Mouse (Mus musculus) neural tube, embryonic 11.5 days (tissue): ENCODE results near the gene Clstn2. TPM values are rescaled to one million over a fixed set of nuclear protein-coding genes. Genes with fewer than 3 reads are reported as not detected.

Experiments
- ATAC-seq: fragments of 200-750 bp; cut with Nextera tagmentation; 2 replicates; pipeline ENCODE4 v1.8.0; 2017; ENCODE audit warnings: moderate number of reproducible peaks, mild to moderate bottlenecking, moderate TSS enrichment, moderate library complexity; ENCODE audit not compliant: insufficient read depth, low FRiP score, low TSS enrichment
- DNase-seq: peaks from one replicate; pipeline ENCODE4 v3.0.0-alpha.2; 2015; ENCODE audit warnings: low spot score
- H3K27ac ChIP-seq: fragments of 300-500 bp; sonication (generic); 2 replicates; pipeline ENCODE4 v1.5.1; 2014; ENCODE audit warnings: low read depth, mild to moderate bottlenecking, low read length
- H3K27me3 ChIP-seq: fragments of 300-500 bp; sonication (generic); 2 replicates; pipeline ENCODE4 v1.6.1; 2014; ENCODE audit warnings: mild to moderate bottlenecking, low read length, mixed read lengths; ENCODE audit not compliant: control insufficient read depth, insufficient read depth
- H3K36me3 ChIP-seq: fragments of 300-500 bp; sonication (generic); 2 replicates; pipeline ENCODE4 v1.6.1; 2014; ENCODE audit warnings: mild to moderate bottlenecking, low read length, moderate library complexity, mixed read lengths; ENCODE audit not compliant: control insufficient read depth, insufficient read depth
- H3K4me1 ChIP-seq: fragments of 300-500 bp; sonication (generic); 2 replicates; pipeline ENCODE4 v1.6.1; 2014; ENCODE audit warnings: low read length, mixed read lengths; ENCODE audit not compliant: control insufficient read depth, insufficient read depth
- H3K4me2 ChIP-seq: fragments of 300-500 bp; sonication (generic); 2 replicates; pipeline ENCODE4 v1.6.1; 2014; ENCODE audit warnings: low read depth, mild to moderate bottlenecking, moderate library complexity
- H3K4me3 ChIP-seq: fragments of 300-500 bp; sonication (generic); 2 replicates; pipeline ENCODE4 v1.5.1; 2014; ENCODE audit warnings: low read depth, low read length
- H3K9ac ChIP-seq: fragments of 300-500 bp; sonication (generic); 2 replicates; pipeline ENCODE4 v1.6.1; 2014; ENCODE audit warnings: mild to moderate bottlenecking, low read length
- H3K9me3 ChIP-seq: fragments of 300-500 bp; sonication (generic); 2 replicates; pipeline ENCODE4 v1.6.1; 2016; ENCODE audit warnings: low read length; ENCODE audit not compliant: control insufficient read depth
- WGBS: fragments of 180-500 bp; shearing (Covaris S2); extraction: QIAGEN DNeasy Blood & Tissue Kit; methylation state at CpG from one replicate; pipeline ENCODE4 v1.1.7; 2014; 5-methylcytosine and 5-hydroxymethylcytosine counted together
- polyA plus RNA-seq: library from polyadenylated mRNA; unstranded; fragments of >200 nt; fragmentation: Nextera tagmentation; extraction: Ambion mirVana; gene quantifications from 2 replicates; pipeline ENCODE4 v1.2.1, GENCODE M21; 2014

Clstn2 gene
- polyA plus RNA-seq, 1 experiment from 2014 or later = 10.0 TPM

DNA sequence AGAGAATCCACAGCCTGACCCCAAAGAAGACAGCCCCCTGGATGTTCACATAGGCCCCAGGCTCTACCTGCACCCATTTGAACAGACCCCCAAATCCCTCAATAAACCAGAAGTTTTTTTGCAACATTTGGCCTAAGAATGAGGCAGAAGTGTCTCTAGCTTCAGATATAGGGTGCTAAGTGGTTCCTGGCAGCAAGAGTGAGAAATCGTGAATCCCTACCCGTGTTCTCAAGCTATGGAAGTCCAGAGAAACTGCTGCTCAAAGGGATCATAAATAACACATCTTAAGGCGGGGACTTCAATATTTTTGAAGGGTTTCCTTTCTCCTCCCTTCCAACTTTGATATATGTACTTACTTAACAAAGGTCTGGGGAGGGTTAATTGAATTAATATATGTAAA, 7.4 kb downstream of the Clstn2 start:
- DNase-seq (no peak), ATAC-seq (no peak)
- Histone ChIP-seq H3K36me3 (no peaks in the 10 kb centered on the region), H3K4me1 (no peaks in the 10 kb centered on the region), H3K9ac (no peak overlapping the region), H3K27ac (no peak overlapping the region), H3K4me3 (no peak overlapping the region), H3K9me3 (no peaks in the 10 kb centered on the region), H3K4me2 (no peak overlapping the region), H3K27me3 (no peaks in the 10 kb centered on the region)
- WGBS = 62% methylated on average over 3 of the region's 3 CpGs

DNA sequence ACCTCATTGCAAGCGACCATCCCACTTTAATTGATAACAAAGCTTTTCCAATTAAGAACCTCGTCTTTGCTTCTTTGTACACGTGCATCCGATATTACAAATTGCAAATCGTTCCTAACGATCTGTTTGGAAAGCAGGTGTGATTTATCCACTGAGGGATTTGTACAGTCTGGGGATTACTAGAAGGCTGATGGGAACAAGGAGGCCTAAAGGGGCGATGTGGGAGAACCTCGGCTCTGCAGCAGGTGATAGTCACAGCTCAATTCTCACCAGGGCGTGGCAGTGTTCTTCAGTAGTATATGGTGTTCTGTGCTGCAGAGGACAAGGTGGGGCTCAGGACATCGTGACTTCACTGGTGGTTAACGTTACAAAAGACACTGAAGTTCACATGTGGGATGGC, 9.9 kb downstream of the Clstn2 start:
- Histone ChIP-seq H3K9ac (no peak overlapping the region), H3K36me3 (no peaks in the 10 kb centered on the region), H3K4me3 (no peak overlapping the region), H3K4me1 (no peaks in the 10 kb centered on the region), H3K9me3 (no peaks in the 10 kb centered on the region), H3K27me3 (no peaks in the 10 kb centered on the region), H3K4me2 (no peak overlapping the region), H3K27ac (no peak overlapping the region)
- DNase-seq (no peak), ATAC-seq (no peak)
- WGBS = 90% methylated on average over 11 of the region's 11 CpGs

DNA sequence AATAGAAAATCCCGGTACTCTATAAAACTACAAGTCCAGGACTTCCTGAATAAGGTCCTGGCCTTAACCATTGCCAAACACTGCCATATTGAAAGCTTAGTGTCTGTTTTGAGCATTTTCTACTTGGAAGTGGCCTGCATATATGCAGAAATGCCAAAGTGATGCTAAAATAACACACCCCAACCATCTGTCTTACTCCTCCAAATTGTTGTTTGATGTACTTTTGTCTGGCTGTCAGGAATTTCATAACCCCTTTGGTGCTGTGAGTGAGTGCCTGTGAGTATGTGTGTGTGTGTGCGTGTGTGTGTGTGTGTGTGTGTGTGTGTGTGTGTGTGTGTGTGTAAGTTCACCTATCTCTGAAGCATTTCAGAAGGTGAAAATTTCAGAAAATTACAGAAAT, 13.1 kb downstream of the Clstn2 start:
- H3K4me1 ChIP-seq = no peaks in the 10 kb centered on the region
- DNase-seq (no peak), ATAC-seq (no peak)
- H3K27me3 ChIP-seq = no peaks in the 10 kb centered on the region
- 74% methylated on average over 2 of the region's 2 CpGs for WGBS
- H3K27ac ChIP-seq = no peak overlapping the region
- no peak overlapping the region for H3K4me2 ChIP-seq
- H3K9ac ChIP-seq = no peak overlapping the region
- H3K4me3 ChIP-seq = no peak overlapping the region
- no peaks in the 10 kb centered on the region for H3K36me3 ChIP-seq
- no peaks in the 10 kb centered on the region for H3K9me3 ChIP-seq

DNA sequence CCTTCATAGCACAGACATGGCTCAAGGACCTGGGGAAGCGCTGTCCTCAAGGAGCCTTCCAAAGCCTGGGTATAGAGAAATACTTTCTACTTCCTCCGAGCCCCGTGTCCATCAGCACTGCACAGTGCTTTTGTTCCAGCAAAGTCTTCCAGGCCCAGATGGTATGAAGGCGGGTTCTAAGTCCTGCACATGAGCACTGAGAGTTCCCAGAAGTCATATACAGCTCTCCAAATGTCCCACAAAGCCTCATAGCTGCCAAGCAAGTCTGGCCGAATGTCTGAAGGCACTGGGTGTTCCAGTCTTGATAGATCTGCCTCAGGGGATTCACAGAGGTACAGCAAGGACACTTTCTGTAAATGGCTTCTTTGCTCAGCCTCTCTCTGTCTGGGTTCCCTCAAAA, 14.3 kb downstream of the Clstn2 start:
- 92% methylated on average over 5 of the region's 5 CpGs for whole genome bisulfite sequencing
- Histone ChIP-seq H3K4me1 (no peaks in the 10 kb centered on the region), H3K4me3 (no peak overlapping the region), H3K9ac (no peak overlapping the region), H3K27me3 (no peaks in the 10 kb centered on the region), H3K9me3 (no peaks in the 10 kb centered on the region), H3K4me2 (no peak overlapping the region), H3K36me3 (no peaks in the 10 kb centered on the region), H3K27ac (no peak overlapping the region)
- DNase-seq (no peak), ATAC-seq (no peak)

DNA sequence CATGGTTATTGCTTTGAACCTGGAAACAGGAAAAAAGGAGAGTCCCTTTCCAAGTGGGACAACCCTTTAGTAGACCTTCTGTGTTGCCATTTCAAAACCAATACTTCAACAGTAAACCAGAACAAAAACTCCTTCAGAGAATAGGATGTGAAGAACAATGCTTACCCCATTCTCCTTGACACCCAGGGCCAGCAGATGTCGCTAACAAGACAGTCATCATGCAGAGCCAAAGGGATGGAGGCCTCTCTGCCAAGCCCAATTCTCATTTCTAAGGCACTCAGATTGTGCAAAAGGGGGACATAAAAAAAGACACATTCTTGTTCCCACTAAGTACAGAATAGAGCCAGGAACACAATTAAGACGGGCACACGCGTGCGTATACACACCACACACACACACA, 16.4 kb downstream of the Clstn2 start:
- Histone ChIP-seq H3K9me3 (no peaks in the 10 kb centered on the region), H3K9ac (no peak overlapping the region), H3K36me3 (no peaks in the 10 kb centered on the region), H3K27me3 (no peaks in the 10 kb centered on the region), H3K4me3 (no peak overlapping the region), H3K4me2 (no peak overlapping the region), H3K4me1 (no peaks in the 10 kb centered on the region), H3K27ac (no peak overlapping the region)
- ATAC-seq (no peak), DNase-seq (no peak)
- 76% methylated on average over 5 of the region's 5 CpGs for WGBS

DNA sequence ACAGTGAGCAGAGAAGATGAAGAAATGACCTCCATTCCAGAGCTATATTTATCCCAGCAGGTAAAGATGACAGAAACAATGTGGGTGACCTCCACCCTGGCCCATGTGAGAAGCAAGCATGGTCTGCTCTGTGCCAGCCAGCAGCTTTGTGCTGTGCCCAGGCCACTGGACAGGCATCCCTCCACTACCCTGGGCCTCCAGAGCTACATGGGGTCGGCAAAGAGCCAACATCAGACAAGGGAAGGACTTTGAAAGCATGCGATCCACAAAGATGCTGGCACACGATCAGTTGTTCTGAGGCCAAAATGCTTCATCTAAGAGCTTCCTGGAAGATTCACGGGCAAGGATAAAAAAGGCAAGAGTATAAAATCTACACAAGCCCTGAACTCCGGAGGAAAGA, 36.6 kb downstream of the Clstn2 start:
- H3K4me3 ChIP-seq = no peak overlapping the region
- H3K27ac ChIP-seq = no peak overlapping the region
- H3K9me3 ChIP-seq = no peaks in the 10 kb centered on the region
- H3K4me2 ChIP-seq = no peak overlapping the region
- no peak for DNase-seq
- WGBS = 85% methylated on average over 5 of the region's 5 CpGs
- no peaks in the 10 kb centered on the region for H3K36me3 ChIP-seq
- H3K9ac ChIP-seq = no peak overlapping the region
- H3K4me1 ChIP-seq = no peaks in the 10 kb centered on the region
- no peaks in the 10 kb centered on the region for H3K27me3 ChIP-seq
- ATAC-seq = no peak

GRCm38 (mm10) chr9:97995723-97996122, 37.3 kb downstream of the Clstn2 start:
- ATAC-seq (no peak), DNase-seq (no peak)
- WGBS = 73% methylated on average over 4 of the region's 4 CpGs
- no peak overlapping the region for H3K27ac ChIP-seq
- H3K4me2 ChIP-seq = no peak overlapping the region
- no peak overlapping the region for H3K9ac ChIP-seq
- no peaks in the 10 kb centered on the region for H3K4me1 ChIP-seq
- no peaks in the 10 kb centered on the region for H3K36me3 ChIP-seq
- no peaks in the 10 kb centered on the region for H3K9me3 ChIP-seq
- H3K4me3 ChIP-seq = no peak overlapping the region
- H3K27me3 ChIP-seq = no peaks in the 10 kb centered on the region

GRCm38 (mm10) chr9:97992131-97992530, 40.9 kb downstream of the Clstn2 start:
- no peaks in the 10 kb centered on the region for H3K9me3 ChIP-seq
- no peak overlapping the region for H3K4me3 ChIP-seq
- no peaks in the 10 kb centered on the region for H3K4me1 ChIP-seq
- DNase-seq (no peak), ATAC-seq (no peak)
- 56% methylated on average over 4 of the region's 4 CpGs for WGBS
- H3K27me3 ChIP-seq = no peaks in the 10 kb centered on the region
- no peak overlapping the region for H3K9ac ChIP-seq
- H3K4me2 ChIP-seq = no peak overlapping the region
- no peak overlapping the region for H3K27ac ChIP-seq
- H3K36me3 ChIP-seq = no peaks in the 10 kb centered on the region

DNA sequence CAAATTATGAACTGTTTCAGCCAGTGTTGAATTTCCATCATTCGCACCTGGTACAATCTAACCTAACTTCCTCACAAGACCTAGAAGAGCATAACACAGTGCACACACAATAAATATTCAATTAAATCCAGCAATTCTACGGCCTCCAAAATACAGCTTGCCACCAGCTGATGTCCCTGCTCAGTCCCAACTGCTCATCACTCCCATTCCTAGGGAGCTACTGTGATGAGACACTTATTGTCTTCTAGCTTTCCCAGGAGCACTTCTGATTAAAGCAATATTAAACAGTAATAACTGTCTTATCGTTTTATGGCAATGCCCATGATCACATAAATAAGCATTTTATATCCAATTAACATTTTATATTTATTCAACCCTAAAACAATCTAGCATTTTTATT, 55.6 kb downstream of the Clstn2 start:
- H3K27ac ChIP-seq = no peak overlapping the region
- DNase-seq = no peak
- no peaks in the 10 kb centered on the region for H3K36me3 ChIP-seq
- no peak overlapping the region for H3K4me2 ChIP-seq
- H3K9ac ChIP-seq = no peak overlapping the region
- H3K4me1 ChIP-seq = no peaks in the 10 kb centered on the region
- WGBS = 90% methylated on average over 3 of the region's 3 CpGs
- H3K9me3 ChIP-seq = no peaks in the 10 kb centered on the region
- ATAC-seq = no peak
- no peak overlapping the region for H3K4me3 ChIP-seq
- no peaks in the 10 kb centered on the region for H3K27me3 ChIP-seq
